In genomic region chr6:87467373-87467772, GRCm38 (mm10) we compare ENCODE assay signal across 40 mouse cellular contexts. TPM values are rescaled to one million over a fixed set of nuclear protein-coding genes. Genes with fewer than 3 reads are reported as not detected.
"Had no signal": no experiment of that assay in that cellular context is flagged by ENCODE, and none has a peak within 500 bp of the region (broad histone marks: within the 10 kb centered on the region; RNA-seq: fewer than 3 reads in every experiment).

No protein-coding gene starts in this region.

- H3K9me3 ChIP-seq: heart, embryonic 10.5 days; heart, embryonic 12.5 days; heart, embryonic 13.5 days; heart, embryonic 15.5 days; hindbrain, embryonic 12.5 days; hindbrain, embryonic 13.5 days; hindbrain, embryonic 15.5 days; intestine, embryonic 15.5 days; kidney, embryonic 15.5 days had no signal

- H3K4me3 ChIP-seq: heart, embryonic 10.5 days; heart, embryonic 12.5 days; heart, embryonic 13.5 days; heart, embryonic 15.5 days; hindbrain, embryonic 10.5 days; hindbrain, embryonic 12.5 days; hindbrain, embryonic 13.5 days; hindbrain, embryonic 15.5 days; intestine, embryonic 15.5 days; kidney, embryonic 15.5 days; layer of hippocampus, adult 2 months had no signal

- ATAC-seq: hindbrain, embryonic 16.5 days; hindbrain, postnatal 0 days; inflammation-experienced regulatory T-cells, adult 6 months; intestine, embryonic 15.5 days had no signal

- H3K27ac ChIP-seq: heart, embryonic 10.5 days; heart, embryonic 13.5 days; heart, embryonic 15.5 days; hindbrain, embryonic 12.5 days; hindbrain, embryonic 13.5 days; hindbrain, embryonic 14.5 days; hindbrain, embryonic 15.5 days; hindbrain, postnatal 0 days; intestine, embryonic 15.5 days; kidney, embryonic 15.5 days; kidney, postnatal 0 days; layer of hippocampus, adult 2 months had no signal

- H3K4me1 ChIP-seq: heart, embryonic 12.5 days had no signal

- H3K27me3 ChIP-seq: hindbrain, embryonic 13.5 days; hindbrain, embryonic 15.5 days; kidney, embryonic 15.5 days had no signal

- H3K4me2 ChIP-seq: heart, embryonic 12.5 days; heart, embryonic 13.5 days; heart, embryonic 15.5 days; hindbrain, embryonic 13.5 days; hindbrain, embryonic 14.5 days; hindbrain, embryonic 15.5 days; kidney, embryonic 15.5 days had no signal

- H3K9ac ChIP-seq: heart, embryonic 12.5 days; heart, embryonic 13.5 days; heart, embryonic 15.5 days; hindbrain, embryonic 12.5 days; hindbrain, embryonic 13.5 days; hindbrain, embryonic 14.5 days; hindbrain, embryonic 15.5 days; intestine, embryonic 15.5 days; kidney, embryonic 15.5 days had no signal

- H3K36me3 ChIP-seq: heart, embryonic 10.5 days; heart, embryonic 12.5 days; heart, embryonic 13.5 days; heart, embryonic 15.5 days; hindbrain, embryonic 10.5 days; hindbrain, embryonic 12.5 days; hindbrain, embryonic 13.5 days; hindbrain, embryonic 15.5 days; intestine, embryonic 15.5 days; kidney, embryonic 15.5 days had no signal

- DNase-seq: heart, postnatal 10 days; heart, postnatal 14 days; heart, postnatal 36 days; heart, postnatal 4 days; kidney, adult 11 months; kidney, adult 18-20 months; kidney, adult 2 months; kidney, adult 8-10 months; kidney, adult 9 months; kidney, postnatal 14 days; kidney, postnatal 25 days; layer of hippocampus, postnatal 36 days had no signal

RNA-seq across cellular contexts. Expression of gene Bmp10, which starts 38.6 kb away (rescaled TPM):
- total RNA-seq: hematopoietic stem cell, adult 5-6 weeks; layer of hippocampus, adult 18-20 months; layer of hippocampus, adult 2 months; layer of hippocampus, adult 8-10 months; layer of hippocampus, postnatal 14 days; layer of hippocampus, postnatal 36 days; left cerebral cortex, adult 18-20 months had no signal
- polyA plus RNA-seq: hindbrain, embryonic 10.5 days; hindbrain, embryonic 11.5 days; hindbrain, embryonic 12.5 days; hindbrain, embryonic 13.5 days; hindbrain, embryonic 14.5 days; hindbrain, embryonic 15.5 days; hindbrain, embryonic 16.5 days; hindbrain, postnatal 0 days; inflammation-experienced regulatory T-cells, adult 6 months; intestine, embryonic 14.5 days; intestine, embryonic 15.5 days; intestine, embryonic 16.5 days; intestine, postnatal 0 days; kidney, adult 2 months; kidney, embryonic 14.5 days; kidney, embryonic 15.5 days; kidney, embryonic 16.5 days; kidney, postnatal 0 days; large intestine, adult 2 months had no signal
